Mouse (Mus musculus) adrenal gland, postnatal 36 days (tissue): Measurements from ENCODE around the gene Plekhb2. TPM values are rescaled to one million over a fixed set of nuclear protein-coding genes. Genes with fewer than 3 reads are reported as not detected.
A peak's percentile ranks its signal among the peaks of the same experiment; 100 is the strongest.

Experiments used
- DNase-seq, 2 experiments: peaks; one replicate each; pipeline ENCODE4 v3.0.0; 2021; ENCODE audit warnings: mixed read lengths in 1 of 2
- total RNA-seq, 2 experiments: library from RNA; stranded (reverse); gene quantifications; 2 replicates each; pipeline ENCODE4 v1.2.3; 2021

The Plekhb2 gene
- total RNA-seq, 2 experiments from 2014 or later = 185 to 193 TPM

DNA sequence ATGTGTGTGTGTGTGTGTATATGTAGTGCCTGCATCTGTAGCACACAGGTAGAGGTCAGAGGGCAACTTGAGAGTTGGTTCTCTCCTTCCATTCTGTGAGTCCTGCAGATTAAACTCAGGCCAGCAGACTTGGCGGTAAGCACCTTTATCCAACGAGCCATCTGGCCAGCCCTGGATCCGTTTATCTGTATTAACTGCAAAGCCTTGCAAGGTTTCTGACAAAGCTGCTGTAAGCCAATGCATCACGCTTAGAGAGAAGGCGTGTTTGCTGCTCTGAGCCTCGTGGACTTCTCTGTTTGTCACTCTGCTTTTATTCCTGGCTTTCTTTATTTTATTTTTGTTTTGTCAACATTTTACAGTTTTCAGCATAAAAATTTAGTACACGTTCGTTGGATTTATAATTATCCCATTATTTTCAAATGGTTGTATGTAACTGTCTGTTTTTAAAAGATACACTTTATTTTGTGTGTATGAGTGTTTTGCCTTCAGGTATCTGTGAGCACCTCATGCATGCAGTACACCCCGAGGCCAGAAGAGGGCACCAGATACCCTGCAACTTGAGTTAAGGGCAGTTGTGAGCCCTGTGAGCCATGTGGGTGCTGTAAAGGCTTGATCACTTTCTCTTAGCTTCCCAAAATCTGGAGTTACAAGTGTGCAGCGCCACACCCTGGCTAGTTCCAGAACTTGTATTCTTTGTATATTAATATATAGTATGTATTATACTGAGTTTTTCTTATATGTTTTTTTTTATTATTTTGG is 17.2 kb downstream of the Plekhb2 start:
- DNase-seq = peak; percentile 92 to 93

DNA sequence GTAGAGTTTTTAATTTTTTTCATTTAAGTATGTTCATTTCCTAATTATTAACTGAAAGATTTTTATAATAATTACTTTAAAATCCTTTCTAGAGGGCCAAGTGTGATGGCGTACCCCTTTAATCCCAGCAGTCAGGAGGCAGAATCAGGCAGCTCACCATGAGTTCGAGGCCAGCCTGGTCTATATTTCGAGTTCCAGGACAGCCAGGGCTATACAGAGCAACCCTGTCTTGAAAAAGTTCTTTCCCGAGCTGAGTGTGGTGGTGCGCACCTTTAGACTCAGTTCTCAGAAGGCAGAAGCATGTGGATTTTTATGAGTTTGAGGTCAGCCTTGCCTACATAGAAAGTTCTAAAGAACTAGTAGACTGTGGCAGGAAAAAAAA is 17.8 kb downstream of the Plekhb2 start:
- no peak for DNase-seq

DNA sequence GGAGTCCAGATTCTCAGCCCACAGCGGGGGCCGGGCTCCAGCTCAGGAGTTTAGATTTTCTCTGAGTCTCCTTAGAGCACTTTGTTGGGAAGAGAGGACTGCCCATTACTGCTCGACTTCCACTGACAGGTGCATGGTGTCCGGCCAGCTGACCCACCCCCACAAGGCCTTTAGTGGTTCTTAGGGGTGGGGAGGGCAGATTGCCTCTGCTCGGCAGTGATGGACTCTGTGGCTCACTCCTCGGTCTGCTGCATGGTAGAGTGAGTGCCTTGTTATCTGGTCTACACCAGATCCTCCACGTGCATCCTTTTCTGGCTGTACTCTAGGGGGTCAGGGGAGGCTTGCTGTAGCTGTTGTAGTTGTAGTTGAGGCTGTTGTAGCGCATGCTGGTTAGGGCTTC is 18.6 kb downstream of the Plekhb2 start:
- DNase-seq = no peak

DNA sequence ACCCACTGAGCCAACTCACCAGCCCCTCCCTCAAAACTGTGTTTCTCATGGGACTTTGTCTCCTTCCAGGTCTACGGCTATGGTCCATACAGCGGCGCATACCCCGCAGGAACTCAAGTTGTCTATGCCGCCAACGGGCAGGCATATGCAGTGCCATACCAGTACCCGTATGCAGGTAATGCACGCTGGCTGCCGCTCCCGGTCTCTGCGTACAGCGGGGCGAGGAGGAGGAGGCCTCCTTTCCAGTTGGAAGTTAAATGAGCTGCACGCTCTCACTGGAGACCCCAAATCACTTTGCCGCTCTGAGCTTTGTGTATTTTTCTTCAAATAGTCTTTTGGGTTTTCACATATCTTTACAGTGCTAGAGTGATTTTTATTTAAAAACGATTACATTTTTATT is 19.5 kb downstream of the Plekhb2 start:
- DNase-seq = no peak

DNA sequence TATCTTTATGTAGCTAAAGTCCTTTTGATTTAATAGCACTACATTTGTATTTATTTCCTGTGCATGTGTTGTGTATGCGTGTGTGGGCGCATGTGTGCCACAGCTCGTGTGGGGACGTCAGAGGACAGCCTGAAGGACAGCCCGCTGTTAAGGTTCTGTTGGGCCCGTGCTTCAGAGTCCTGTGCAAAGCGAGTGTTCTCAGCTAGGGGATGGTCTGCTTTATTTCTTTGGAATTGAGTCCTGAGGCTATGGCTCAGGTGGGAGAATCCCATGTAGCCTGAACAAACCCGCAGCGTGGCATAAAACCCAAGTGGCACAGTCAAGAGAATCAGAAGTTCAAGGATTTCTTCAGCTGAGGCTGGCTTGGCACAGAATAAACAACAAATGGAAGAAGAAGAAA is 21.4 kb downstream of the Plekhb2 start:
- DNase-seq = no peak

DNA sequence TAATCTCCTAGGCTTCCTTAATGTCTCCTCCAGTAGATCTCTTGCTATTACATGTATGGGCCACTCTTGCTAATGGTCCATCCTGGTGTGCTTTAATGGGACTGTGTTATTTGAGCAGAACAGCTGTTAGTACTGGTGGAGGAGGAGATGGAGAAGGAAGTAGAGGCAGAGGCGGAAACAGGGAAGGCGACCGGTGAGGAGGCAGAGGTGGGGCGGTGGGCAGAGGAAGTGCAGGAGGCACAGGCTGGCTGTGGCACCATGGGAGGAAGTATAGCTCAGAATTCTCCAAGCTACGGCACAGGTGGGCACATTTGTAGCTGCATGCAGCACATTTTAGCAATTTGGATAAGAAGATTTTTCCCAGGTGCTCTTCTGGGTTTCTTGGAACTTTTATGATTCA is 23.8 kb downstream of the Plekhb2 start:
- DNase-seq = no peak

DNA sequence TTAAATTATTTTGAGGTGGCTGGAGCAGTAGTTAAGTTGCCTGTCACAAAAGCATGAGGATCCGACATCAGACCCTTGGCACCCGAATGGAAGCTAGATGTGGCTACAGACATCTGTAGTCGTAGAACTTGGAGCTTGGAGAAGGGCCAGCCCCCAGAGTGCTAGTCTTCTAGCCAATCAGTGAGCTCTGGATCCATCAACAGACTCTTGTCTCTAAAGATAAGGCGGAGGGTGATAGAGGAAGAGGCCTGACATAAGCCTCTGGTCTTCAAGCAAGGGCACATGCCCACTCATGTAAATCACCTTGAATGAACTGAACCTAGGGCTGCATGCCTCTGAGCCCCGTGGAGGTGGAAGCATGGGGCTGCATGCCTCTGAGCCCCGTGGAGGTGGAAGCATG is 29.8 kb downstream of the Plekhb2 start:
- DNase-seq = no peak

DNA sequence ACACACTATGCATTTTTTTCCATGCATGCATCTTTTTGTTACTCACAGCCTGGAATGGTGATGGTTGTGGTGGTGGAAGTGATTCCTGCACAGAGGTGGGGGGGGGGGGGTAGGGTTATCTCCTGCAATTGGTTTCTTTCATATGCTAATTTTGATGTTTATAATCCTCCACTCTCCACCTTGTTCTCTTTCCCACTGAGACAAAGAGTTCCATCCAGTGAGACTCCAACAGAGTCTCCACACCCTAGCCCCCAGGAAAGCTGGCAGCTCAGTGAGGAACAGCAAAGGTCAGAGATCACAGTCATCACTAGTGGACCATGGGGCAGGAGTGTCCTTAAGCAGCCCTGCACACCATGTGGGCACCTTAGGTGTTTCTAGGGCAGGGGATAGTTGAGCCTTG is 34.0 kb downstream of the Plekhb2 start:
- no peak for DNase-seq

DNA sequence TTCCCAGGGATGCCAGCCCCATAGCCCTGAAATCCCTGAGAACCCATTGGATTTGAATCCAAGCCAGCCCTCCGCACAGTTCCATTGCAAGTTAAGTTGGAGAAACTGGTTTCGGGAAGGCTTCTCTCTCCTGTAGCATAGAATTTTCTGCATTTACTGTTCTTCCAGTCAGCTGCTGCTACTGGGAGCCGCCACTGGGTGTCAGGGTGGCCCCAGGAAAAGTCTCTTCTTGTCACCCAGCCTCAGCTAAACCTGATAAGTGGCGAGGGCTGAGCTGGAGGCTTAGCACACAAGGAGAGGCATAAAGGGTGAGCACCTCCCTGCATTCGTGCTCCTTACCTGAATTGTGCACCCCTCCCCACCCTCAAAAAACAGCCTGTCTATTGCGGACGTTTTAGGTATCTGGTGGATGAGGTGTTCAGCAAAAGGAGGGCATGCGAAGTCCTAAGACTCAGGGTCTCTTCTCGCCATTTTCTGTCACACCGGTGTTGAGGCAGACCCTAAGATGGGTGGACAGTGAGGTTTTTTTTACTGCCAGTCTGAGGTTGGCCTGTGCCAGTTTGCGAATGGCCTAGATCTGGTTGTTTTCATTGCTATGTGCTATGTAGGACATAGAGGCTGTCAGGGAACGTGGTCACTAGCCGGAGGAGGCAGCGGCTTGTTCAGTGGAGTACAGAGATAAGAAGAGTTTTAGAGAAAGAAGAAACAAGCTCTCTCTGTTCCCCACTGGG is 41.9 kb downstream of the Plekhb2 start:
- peak; percentile 34 to 55 for DNase-seq

DNA sequence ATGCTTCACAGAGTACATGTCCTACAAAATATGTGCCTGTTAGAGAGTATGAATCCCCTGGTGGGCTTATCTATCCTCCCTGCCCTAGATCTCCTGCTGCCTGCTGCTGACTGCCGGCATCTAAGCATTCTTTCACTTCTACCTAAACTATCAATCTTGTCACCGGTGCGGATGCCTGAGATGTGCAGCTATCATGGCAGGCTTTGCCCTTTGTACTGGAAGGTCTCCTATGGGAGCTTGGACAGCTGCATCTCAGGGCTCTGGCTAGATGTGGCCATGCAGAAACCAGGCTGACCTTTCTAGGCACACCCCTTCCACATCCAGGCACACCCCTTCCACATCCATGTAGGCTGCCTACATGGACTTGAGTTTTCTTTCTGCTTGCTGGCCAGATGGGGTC is 42.7 kb downstream of the Plekhb2 start:
- DNase-seq = no peak

DNA sequence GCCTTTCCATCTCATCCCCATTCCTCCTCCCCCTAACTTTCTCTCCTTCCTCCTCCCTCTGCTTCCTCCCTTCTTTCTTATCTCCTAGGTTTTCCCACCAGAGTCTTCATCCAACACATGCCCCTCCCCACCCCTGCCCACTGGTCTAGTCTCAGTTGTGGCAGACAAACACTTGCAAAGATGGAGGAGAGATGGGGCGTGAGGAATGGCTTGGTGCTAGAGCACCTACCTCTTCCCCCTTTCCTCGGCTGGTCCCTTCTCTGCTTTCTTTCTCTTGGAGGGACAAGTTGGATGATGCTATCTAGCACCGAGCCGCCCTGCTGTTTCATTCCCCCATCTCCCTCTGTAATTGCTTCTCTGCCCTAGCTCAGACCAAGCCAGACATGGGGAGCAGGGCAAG is 43.6 kb downstream of the Plekhb2 start:
- DNase-seq = no peak

DNA sequence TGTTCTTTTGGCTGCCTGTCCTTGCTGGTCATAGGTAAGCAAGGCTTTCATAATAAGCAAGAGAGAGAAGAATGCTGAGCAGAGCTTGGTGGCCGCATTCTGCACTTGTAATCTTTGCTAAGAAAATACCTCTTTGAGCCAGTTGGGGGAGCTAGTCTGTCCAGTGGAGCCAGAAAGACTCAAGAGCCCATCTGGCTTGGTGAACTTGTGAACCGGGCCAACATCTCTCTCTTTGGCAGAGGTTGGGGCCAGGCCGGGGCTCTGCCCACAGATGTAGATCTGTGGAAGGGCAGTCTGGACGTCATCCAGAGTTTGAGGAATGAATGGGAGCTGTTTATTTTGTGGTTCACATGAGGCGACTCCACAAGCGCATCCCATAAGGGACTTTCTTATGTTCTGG is 44.1 kb downstream of the Plekhb2 start:
- no peak for DNase-seq

DNA sequence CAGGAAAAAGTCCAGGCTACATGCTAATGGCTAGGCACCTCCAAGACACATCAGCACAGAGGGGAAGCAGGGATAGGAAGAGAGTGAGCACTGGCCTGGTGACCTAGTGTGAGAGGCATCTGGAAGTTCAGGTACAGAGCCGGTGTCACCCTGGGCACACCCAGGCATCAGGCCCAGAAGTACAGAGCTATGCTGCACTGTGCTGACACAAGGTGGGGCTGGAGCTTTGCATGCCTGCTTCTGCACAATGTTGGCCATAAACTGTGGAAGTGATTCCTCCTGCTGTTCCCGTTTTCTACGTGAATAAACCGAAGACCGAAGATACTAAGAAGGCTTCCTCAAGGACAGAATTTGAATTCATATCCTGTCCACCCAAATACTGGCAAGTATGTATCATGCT is 46.3 kb downstream of the Plekhb2 start:
- DNase-seq = no peak

DNA sequence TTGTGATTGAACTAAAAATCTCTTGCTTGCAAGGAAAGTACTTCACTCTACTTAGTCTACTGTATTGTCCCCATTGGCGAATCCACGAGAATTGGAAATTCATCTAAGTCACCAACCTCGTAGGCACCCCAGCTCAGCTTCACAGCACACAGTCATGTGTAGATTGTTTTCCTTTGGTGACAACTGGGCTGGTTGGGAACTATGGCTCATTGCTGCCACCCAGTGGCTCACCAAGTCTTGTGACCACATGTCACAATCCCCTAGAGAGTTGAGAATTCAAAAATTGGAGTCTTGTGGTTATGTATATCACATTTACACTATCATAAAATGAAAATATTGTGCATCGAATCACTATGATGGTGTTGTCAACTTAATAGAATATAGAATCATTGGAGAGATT is 47.1 kb downstream of the Plekhb2 start:
- DNase-seq = peak; percentile 63 to 77

DNA sequence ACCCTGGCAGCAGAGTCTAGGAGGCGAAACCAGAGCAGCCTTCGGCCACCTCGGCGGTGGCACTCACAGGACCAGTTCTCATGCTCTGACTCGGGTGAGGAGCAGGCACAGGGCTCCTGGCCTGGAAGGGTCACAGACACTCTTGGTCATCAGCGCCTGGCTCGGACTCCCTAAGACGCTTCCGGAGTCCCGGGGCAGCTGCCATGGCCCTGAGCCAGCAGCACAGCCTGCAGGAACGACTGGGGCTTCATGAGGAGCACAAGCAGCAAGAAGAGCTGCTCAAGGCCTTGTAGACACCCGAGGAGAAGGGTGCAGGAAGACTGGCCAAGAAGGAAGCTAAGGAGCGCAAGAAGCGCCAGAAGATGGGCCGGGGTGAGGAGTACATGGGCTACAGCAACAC is 78.9 kb downstream of the Plekhb2 start:
- no peak for DNase-seq

Other genes starting within 250 kb of the Plekhb2 start
- 100 to 1,000 TPM; 133 to 149 TPM for gene Fam168b, start 6.9 kb upstream of the Plekhb2 start, total RNA-seq